Mouse (Mus musculus): ENCODE results near the gene Rhobtb1.

The Rhobtb1 gene

DNA sequence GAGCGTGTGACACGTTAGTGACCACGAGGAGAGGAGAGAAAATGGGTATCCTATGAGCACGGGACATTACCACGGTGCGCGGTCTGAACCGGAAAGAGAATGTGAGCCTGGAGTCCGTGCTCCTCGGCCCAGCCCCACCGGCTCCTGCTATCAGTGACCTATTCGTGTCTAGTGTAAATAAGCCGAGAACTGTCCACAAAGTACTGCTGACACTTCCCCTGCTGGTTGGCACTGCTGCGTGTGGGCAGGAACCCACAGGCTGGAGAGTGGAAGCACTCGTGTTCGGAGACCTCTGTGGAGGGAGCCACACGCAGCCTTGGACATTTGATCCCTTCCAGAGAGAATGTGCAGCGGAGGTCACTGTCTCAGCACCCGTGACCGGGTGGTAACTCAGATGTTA lies at the start of gene Rhobtb1:
TSS of gene Rhobtb1 (plus strand) at position 390 of the 400 bp plus-strand sequence.
- no peak for DNase-seq (ENCODE audit: low read depth, low spot score)

DNA sequence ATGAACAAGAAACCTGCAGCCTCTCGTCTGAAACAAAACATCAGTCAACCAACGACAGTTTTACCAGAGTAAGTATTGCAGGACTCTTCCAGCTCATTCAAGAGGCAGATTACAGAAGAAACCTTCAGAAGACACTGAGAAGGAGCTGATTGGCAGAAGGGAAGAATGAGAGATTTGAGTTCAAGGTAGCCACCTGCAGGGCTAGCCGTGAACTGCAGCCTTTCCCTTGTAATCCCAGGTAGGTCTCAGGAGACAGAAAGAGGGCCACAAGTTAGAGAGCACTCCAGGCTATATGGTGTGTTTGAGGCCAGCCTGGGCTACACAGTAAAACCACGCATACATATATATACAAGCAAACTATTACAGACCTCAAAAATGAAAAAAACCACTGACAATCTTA lies 49.2 kb upstream of the Rhobtb1 start:
- peak; percentile 25 for DNase-seq (ENCODE audit: low read depth, low spot score)

DNA sequence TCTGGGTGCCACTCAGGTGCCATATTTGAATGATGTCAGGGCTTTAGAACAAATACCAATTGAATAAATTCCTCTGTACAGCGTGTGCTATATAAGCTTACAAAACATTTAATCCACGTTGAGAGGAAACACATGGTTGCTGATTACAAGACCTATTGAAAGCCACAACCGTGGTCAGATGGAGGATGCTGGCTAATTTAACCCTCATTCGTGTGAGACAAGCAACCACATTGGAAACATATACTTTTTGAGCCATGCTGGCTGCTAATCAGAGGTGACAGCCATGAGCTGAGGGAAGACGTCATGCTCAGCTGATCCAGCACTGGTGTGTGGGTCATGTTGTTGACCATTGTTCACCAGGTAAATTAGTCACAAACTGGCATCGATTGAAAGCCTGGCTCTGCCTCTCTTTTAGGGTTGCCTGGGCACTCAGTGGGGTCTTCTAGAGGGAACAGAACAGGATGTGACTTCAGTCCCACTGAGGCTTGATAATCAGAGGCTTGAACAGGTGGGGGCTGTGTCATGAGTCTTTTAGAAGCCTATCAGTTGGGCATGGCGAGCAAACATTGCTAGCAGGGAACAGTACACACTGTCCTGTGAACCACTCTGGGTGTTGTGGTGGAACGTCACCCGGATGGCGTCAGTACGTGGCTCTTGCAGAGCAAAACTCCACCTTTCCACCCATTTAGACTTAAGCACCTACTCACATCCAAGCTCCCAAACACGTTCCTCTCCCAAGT lies 46.9 kb upstream of the Rhobtb1 start:
- DNase-seq (ENCODE audit: low read depth, low spot score), result no peak

DNA sequence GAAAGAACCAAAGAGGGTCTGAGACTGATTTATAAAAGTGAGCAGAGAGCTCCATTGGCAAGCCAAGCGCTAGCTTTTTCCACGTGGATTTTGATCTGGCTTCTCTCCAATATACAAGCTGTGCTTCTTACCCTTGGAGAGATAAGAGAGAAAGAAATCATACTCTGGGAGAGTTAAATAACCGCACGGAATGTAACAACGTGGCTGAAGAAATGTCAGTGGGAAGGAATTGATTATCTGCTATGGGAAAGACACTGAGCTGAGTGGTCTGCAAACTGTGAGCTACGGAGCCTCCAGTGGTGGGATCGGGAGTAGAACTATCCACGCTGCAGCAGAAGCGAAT lies 46.4 kb upstream of the Rhobtb1 start:
- DNase-seq (ENCODE audit: low read depth, low spot score), result no peak

DNA sequence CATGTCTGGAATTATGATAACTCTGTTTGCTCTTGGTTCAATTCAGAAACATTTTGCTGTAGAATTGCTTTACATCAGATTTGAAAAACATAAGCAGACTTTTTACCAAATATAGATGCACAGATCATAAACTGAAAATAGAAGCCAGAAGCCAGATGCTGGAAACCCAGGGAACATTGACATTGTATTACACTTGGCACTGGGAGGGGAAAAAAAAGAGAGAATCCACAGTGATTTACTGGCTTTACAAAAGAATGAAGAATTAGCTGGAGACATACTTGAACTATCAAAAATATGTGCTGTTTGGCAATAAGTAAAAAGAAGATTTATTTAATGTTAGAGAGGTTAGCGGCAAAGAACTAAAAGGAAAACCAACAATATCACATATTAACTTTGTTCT lies 44.4 kb upstream of the Rhobtb1 start:
- DNase-seq (ENCODE audit: low read depth, low spot score), result no peak

DNA sequence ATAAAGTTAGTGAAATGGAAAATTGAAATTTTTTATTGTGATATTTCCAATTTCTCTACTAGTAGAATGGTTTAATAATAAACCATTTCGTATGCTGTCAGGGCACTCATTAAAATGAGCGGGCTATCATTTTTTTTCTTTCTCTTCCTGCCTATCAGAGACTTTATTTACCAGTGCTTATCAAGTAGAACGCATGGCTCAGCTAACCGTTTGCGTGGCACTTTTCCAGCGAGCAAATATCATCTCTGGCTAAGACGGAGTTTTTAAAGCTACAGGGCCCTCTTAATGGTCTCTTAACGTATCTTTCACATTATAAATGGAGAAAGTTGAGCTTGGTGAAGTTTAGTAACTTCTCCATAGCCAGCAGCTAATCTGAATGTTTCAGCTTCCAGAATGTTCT lies 44.0 kb upstream of the Rhobtb1 start:
- DNase-seq (ENCODE audit: low read depth, low spot score), result no peak

DNA sequence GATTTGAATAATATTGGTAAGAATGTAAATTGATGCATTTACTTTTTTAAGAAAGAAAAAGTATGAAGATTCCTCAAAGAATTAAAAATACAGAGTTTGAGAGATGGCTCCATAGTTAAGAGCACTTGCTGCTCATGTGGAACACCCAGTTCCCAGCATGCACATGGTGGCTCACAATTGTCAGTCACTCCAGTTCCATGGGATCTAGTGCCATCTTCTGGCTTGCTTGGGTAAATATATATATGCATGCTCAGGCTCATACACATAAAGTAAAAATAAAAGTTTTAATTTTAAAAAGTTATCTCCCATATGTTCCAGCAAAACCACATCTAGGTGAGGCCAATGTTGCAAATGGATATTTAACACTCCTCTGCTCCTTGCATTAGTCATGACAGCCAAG lies 36.9 kb upstream of the Rhobtb1 start:
- no peak for DNase-seq (ENCODE audit: low read depth, low spot score)

DNA sequence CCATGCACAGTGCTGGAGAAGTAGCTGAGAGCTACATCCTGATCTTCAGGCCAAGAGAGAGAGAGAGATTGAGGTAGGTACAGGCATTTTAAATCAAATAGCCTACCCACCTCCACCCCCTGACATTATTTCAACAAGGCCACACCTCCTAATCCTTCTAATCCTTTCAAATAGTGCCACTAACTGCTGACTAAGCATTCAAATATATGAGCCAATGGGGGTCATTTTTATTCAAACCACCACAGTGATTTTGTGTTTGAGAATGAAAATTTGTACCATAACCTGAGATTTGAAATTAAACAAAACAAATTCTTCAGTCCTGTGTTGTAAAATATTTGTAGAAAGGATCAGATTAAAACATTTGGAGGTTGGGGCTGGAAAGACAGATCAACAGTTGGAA lies 33.2 kb upstream of the Rhobtb1 start:
- no peak for DNase-seq (ENCODE audit: low read depth, low spot score)

DNA sequence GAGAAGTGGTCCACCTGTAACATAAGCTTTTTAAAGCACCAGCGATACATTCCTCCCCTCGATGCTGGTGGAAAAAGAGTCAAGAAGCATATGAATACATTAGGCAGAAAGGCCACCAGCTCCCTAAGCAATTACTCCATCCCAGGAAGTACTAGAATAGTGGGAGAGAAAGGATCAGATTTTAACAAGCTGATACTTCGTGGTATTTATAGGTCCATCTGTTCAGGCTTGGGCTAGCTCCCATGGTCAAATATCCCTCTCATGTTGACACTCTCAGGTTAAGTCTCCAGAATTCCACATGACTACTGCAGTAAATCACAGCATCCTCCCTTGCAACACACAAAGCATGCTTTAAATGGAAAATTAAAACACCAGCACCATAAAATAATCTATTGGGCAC lies 32.3 kb upstream of the Rhobtb1 start:
- DNase-seq (ENCODE audit: low read depth, low spot score), result no peak

DNA sequence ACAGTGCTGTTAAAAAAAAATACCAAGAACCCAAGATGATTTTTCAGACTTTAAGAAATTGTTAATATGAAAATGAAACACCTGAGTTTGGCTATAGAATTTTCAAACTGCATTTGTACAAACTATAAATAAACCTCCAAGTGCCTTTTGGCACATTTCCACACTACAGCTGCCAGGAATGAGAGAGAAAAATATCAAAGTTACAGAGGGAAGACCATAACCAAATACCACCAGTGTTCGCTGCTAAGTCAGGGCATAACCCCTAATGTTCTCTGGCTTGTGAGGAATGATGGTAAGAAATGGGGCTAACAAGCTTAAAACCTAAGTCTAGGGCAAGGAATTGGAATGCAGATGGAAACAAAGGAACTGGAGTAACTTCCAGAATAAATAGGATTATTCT lies 31.8 kb upstream of the Rhobtb1 start:
- no peak for DNase-seq (ENCODE audit: low read depth, low spot score)

DNA sequence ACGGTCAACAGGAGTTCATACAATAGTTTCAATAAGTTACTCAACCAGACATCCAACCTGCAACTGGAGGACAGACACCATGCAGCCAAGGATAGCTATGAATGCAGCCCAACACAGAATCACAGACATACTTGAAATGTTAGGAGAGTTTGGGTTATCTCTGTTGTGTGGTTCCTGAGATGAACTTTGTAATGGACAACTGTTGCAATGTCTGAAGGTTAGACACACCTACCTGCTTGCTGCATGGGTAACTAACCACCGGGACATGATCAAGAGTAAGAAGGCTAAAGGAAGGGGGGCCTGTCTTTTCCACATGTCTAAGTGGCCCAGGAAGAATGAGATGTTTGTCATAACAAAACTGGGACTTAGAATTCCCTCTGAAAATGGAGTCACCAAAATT lies 24.7 kb upstream of the Rhobtb1 start:
- DNase-seq (ENCODE audit: low read depth, low spot score), result no peak

DNA sequence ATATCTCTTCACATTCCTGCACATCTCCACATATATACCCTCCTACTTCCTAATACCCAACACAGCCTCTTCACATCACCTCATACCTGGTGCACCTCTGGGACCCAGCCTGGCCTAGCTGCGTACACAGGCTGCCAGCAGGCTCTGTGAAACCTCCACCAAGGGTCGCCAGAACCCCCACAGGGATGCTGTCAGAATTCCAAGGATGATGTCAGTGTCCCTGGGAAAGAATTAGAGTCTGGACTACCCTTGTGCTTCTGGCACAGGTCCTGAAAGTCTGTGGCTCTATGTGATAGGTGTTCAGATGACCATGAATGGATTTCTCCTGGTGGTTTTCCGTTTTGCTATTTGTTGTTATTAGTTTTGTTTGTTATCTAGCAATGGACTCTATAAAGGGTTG lies 22.7 kb upstream of the Rhobtb1 start:
- no peak for DNase-seq (ENCODE audit: low read depth, low spot score)

DNA sequence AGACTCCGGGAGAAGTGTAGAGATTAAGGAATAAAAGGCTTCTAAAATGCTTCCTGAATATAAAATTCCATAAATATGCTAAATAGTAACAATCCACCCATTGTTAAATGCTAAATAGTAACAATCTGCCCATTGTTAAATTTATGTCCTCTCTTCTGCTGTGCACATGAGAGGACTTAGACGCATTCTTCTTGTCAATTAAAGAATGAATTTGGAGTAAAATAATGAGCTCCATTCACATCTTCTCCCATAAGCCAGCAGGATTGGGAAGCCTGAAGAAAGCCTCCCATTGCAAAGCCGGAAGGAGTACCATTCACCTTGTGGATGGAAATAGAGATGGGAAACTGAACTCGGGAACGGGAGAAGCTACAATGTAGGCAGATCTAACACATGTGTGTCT lies 20.6 kb upstream of the Rhobtb1 start:
- no peak for DNase-seq (ENCODE audit: low read depth, low spot score)

DNA sequence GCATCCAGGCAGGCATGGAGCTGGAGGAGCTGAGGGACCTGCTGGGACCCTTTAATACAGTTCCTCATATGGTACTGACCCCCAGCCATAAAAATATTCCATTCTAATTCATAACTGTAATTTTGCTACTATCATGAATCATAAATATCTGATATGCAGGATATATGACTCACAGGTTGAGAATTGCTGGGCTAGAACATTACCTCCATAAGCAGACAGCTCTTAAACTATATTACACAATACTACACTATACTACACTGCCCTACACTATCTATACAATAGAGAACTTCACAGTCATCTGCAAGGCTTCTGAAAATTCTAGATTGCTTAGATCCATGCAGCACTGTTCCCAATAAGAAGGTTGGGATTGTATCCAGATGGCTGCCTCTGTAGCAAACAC lies 16.9 kb upstream of the Rhobtb1 start:
- DNase-seq (ENCODE audit: low read depth, low spot score), result no peak

DNA sequence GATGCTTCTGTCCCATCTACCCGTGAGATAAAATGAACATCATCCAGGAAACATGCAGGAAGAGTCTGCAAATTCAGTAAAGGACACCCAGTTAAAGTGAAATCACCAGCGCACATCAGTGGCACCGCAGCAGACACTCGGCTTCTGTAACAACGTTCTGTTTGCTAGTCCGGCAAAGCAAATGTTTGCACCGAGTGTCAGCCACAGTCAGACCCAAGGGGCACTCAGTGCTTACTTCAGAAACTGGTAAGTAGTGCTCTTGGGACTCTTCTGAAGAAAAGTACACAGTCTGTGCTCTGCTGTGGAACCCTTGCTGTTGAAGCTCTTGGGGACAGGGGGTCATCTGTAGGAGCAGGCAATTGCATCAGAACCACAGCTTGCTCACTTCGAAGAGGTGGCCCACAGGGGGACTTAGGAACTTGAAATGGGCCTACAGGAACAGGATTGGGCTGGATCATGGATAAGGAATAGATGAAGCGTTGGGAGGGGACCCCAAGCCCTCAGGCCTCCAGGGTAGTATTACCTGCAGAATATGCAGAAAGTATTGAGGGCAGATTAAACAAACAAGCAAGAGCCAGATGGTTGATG lies 14.9 kb upstream of the Rhobtb1 start:
- no peak for DNase-seq (ENCODE audit: low read depth, low spot score)

DNA sequence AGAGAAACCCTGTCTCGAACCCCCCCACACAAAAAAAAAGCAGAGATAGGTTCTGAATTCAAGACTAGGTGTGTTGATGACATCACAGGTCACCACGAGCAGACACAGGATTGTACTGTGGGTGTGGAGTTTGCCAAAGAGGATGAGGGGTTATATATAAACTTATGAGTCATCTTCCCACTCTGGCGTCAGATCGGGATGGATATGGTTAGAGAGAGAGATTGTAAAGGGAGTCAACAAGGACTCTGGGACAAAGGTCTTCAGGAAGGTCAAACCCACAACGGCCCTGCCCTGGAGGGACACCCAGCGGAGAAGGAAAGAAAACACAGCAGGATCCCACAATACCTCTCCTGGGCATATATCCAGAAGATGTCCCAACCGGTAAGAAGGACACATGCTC lies 2.0 kb upstream of the Rhobtb1 start:
- DNase-seq (ENCODE audit: low read depth, low spot score), result no peak

DNA sequence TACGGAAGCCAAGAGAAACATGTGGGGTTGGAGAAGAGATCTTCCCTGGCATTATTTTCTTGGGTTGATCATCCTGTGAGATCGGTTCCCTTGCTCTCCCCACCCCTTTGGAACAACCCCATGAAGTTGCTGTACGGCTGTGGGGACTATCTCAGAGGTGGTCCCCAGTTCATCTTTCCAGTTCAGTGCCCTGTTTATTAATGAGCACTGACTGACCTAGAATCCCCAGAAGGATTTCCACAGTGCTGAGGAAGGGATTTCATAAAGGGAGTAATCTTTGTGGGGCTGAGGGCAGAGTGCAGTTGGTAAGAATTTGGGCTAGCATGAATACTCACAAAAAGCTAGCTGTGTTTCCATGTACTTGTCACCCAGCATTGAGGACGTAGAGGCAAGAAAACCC lies 1.7 kb downstream of the Rhobtb1 start:
- no peak for DNase-seq (ENCODE audit: low read depth, low spot score)

DNA sequence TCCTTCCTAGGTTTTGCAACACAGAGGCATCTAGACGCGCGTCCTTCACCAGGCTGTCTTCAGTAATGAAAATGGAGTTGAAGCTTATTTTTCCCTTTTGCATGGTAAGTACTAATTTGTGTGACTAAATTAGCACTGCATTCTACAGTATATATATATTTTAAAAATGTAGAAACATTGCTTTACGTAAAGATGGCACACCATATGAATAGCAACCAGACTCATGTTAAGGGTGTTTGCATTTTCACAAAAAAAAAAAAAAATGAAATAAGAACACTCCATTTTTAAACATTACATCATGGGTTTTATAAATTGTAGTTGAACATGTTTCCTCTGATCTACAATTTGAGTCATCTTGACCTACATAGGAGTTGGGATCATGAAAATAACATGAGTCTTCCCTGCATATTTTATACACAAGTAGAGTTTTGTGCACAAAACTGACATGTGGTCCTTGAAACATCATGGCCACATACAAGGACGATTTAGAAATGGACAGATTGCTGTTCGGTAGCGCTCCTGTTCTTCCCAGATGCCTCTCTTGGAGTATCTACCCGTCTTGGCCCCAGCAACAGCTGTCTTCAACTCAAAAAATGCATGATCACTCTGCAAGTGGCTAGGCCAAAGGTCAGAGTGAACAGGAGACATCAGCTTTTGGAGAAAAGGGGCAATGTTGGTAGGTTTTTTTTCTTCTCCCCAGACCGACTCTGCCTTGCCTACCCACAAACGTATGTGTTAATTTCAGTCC lies 4.4 kb downstream of the Rhobtb1 start:
- no peak for DNase-seq (ENCODE audit: low read depth, low spot score)

DNA sequence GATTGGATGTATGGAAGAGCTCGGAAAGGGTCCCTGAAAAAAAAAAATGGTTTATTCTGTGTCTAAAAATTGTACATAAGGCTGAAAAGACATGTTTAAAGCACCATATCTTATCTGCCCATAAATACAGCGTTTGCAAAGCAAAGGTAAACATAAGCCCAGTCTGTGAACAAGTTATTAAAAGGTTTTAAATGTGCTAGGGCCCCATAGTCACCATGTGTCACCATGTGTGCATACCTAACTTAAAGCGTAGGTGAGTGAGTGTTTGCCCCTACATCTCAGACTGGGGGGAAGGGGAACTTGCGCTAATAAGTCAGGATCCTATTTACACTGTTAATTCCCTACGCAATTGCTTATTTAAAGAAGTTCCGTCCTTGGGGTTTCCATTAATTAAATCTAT lies 5.2 kb downstream of the Rhobtb1 start:
- no peak for DNase-seq (ENCODE audit: low read depth, low spot score)

DNA sequence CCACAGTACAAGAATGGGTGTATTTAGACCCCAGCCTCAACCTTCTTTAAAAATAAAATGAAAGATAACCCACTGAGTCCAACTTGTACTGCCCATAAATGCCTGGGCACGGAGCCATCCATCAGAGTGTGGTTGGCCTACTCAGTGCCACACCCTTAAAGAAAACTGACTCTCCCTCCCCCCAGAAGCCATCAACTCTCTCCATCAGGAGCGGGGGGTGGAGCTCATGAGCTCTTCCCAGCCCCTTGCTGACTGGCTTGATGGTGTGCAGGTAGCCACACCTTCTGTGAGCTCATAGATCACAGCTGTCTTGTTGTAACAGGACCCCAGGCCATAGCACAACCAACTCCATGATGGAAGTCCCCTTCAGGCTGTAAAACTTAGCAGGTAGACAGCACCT lies 6.2 kb downstream of the Rhobtb1 start:
- no peak for DNase-seq (ENCODE audit: low read depth, low spot score)

DNA sequence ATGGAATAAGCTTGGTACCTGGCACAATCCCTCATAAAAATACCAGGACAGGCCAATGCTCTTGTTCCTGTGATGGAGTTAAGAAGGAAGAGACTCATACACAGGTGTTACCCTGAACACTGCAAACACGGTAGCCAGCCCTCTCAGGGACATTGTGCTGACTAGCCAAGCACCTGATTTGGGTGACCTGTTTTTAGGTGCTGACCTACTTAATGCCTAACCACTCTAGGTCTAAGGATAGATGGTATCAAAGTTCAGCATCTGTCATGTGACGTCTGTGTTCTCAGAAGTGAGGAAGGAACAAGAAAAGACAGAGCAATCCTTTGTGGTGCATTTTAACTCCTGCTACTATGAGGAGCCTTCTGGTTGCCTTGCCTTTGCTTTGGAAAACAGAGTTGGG lies 9.6 kb downstream of the Rhobtb1 start:
- no peak for DNase-seq (ENCODE audit: low read depth, low spot score)

DNA sequence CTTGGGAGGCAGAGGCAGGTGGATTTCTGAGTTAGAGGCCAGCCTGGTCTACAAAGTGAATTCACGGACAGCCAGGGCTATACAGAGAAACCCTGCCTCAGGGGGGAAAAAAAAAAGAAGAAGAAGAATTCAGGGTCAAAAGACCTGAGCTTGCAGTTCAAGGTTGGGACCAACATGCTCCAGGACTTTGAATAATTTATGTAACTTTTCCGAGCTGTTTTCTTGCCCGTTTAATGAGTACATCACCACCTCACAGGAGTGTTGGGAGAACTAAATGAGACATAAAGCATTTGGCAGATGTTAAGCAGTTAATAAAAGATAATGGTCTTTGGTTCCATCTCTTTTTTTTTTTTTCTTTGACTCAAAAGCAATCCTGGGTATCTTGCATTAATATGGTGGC lies 10.3 kb downstream of the Rhobtb1 start:
- no peak for DNase-seq (ENCODE audit: low read depth, low spot score)

DNA sequence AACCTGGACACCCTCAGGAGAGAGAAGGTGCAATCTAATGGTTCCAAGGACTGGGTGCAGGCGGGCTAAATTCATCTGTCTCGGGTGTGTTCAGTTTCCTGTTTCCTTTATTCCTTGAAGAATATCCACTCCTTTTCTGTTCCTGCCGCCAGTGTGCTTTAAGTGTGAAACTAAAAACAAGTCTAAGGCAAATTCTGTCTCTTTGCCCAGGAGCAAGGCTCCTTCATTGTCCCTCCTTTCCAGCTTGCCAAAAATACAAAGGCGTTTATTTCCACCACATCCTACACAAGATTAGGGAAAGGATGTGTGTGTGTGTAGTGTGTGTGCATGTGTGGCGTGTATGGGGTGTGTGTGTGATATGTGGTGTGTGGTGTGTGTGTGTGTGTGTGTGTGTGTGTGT lies 11.3 kb downstream of the Rhobtb1 start:
- DNase-seq (ENCODE audit: low read depth, low spot score), result no peak

Data from mesoderm, embryonic 11.5 days (tissue).